Mouse (Mus musculus) heart, embryonic 12.5 days (tissue): Measurements from ENCODE around the gene Tsfm. TPM values are rescaled to one million over a fixed set of nuclear protein-coding genes. Genes with fewer than 3 reads are reported as not detected.
A peak's percentile ranks its signal among the peaks of the same experiment; 100 is the strongest.

ENCODE experiments used
- ATAC-seq: fragments of 200-750 bp; cut with Nextera tagmentation; 2 replicates; pipeline ENCODE4 v1.8.0; 2017; ENCODE audit warnings: moderate TSS enrichment, moderate library complexity; ENCODE audit not compliant: insufficient number of reproducible peaks, low FRiP score
- H3K27ac ChIP-seq: fragments of 300-500 bp; sonication (generic); 2 replicates; pipeline ENCODE4 v1.5.1; 2016; ENCODE audit warnings: mild to moderate bottlenecking, moderate library complexity; ENCODE audit not compliant: poor library complexity, severe bottlenecking
- H3K27me3 ChIP-seq: fragments of 300-500 bp; sonication (generic); replicated peaks from 2 replicates; pipeline ENCODE4 v1.6.1; 2016; ENCODE audit warnings: mild to moderate bottlenecking, moderate library complexity
- H3K36me3 ChIP-seq: fragments of 300-500 bp; sonication (generic); 2 replicates; pipeline ENCODE4 v1.6.1; 2016; ENCODE audit warnings: mild to moderate bottlenecking, moderate library complexity
- H3K4me1 ChIP-seq: fragments of 300-500 bp; sonication (generic); replicated peaks from 2 replicates; pipeline ENCODE4 v1.6.1; 2016; ENCODE audit warnings: mild to moderate bottlenecking
- H3K4me2 ChIP-seq: fragments of 300-500 bp; sonication (generic); 2 replicates; pipeline ENCODE4 v1.6.1; 2016; ENCODE audit warnings: mild to moderate bottlenecking, moderate library complexity
- H3K4me3 ChIP-seq: fragments of 300-500 bp; sonication (generic); 2 replicates; pipeline ENCODE4 v1.5.1; 2016; ENCODE audit warnings: mild to moderate bottlenecking
- H3K9ac ChIP-seq: fragments of 300-500 bp; sonication (generic); 2 replicates; pipeline ENCODE4 v1.6.1; 2016; ENCODE audit warnings: mild to moderate bottlenecking, moderate library complexity
- H3K9me3 ChIP-seq: fragments of 300-500 bp; sonication (generic); replicated peaks from 2 replicates; pipeline ENCODE4 v1.6.1; 2016; ENCODE audit warnings: mild to moderate bottlenecking, moderate library complexity
- WGBS: fragments of 180-500 bp; shearing (Covaris S2); methylation state at CpG from one replicate; pipeline ENCODE4 v1.1.7; 2016; 5-methylcytosine and 5-hydroxymethylcytosine counted together
- microRNA counts: library from miRNA; unstranded; fragments of <30 nt; microRNA quantifications from one replicate; lab custom pipeline; 2017
- microRNA-seq: library from miRNA; unstranded; fragments of <30 nt; microRNA quantifications from one replicate; pipeline ENCODE4, GENCODE M21; 2017
- polyA plus RNA-seq: library from polyadenylated mRNA; unstranded; fragments of >200 nt; fragmentation: Nextera tagmentation; extraction: Ambion mirVana; gene quantifications from 2 replicates; pipeline ENCODE4 v1.2.1, GENCODE M21; 2016

Gene Tsfm
- polyA plus RNA-seq, 1 experiment from 2014 or later, result 99.4 TPM

DNA sequence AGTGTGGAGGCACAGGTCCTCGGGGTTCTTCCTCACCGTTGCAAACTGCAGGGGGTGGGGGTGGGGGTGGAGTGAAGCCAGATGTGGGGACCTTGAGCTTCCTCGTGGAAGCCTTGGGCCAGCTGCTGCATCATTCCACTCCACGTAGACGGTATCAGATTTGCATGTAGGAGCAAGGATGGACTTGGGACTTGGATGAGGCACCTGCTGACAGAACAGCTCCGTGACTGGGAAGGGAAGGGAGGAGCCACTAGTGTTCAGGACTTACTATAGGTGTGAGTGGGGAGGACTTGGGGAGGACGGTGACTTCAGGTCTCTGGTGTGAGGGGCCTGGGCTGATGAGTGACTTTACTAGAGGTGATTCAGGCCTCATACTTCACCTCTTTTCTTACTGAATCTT, 57.7 kb downstream of the Tsfm start:
- Histone ChIP-seq H3K36me3 (no peaks in the 10 kb centered on the region), H3K9ac (peak overlapping the region; percentile 41; the same call in 1 of the 2 replicates), H3K27me3 (no peaks in the 10 kb centered on the region), H3K4me2 (no peak overlapping the region), H3K9me3 (no peaks in the 10 kb centered on the region), H3K4me1 (peaks cover 36% of the 10 kb centered on the region), H3K27ac (peak overlapping the region; percentile 90), H3K4me3 (no peak overlapping the region)
- ATAC-seq, result no peak
- WGBS, result 28% methylated on average over 7 of the region's 7 CpGs

- H3K4me1 ChIP-seq, result peaks cover 31% of the 10 kb centered on the region
- no peaks in the 10 kb centered on the region for H3K27me3 ChIP-seq
- 11% methylated on average over 13 of the region's 13 CpGs for WGBS
- peak overlapping the region; percentile 90 for H3K27ac ChIP-seq
- 0 out of 2 replicates have a peak overlapping the region, but pooled peaks have one; percentile 1 for H3K4me3 ChIP-seq
- H3K9ac ChIP-seq, result peak overlapping the region; percentile 41
- H3K36me3 ChIP-seq, result no peaks in the 10 kb centered on the region
- peak; percentile 88 for ATAC-seq
- H3K4me2 ChIP-seq, result peak overlapping the region; percentile 51
- H3K9me3 ChIP-seq, result no peaks in the 10 kb centered on the region
These were observed 58.5 kb downstream of the Tsfm start for GRCm38 (mm10) chr10:126972051-126972725.

DNA sequence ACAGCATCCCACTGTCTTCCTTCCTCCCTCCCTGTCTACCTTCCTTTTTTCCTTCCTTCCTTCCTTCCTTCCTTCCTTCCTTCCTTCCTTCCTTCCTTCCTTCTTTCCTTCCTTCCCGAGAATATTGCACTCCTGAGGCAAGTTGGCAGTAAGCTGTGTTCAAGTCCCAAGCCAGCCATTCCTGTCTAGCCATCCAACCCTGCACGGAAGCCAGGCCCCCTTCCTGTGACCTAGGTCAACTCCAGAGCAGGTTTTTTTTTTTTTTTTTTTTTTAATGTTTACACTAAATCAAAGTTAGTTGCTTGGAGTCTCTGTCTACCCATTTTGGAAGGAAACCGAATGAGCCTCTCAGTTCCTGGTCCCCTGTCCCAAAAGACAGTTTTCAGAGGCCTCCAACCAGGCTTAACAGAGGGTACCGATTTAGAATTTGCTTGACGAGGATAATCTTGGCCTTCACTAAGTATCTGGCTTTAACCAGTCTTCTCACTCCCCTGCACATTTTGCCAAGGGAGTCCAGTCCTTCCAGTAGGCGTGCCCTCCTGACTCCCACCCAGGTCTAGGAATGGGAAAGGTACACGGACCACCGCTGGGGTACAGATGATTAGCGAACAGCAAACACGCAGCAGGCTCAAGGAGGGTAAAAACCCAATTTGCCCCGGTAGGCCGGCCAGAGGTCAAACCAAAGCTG, 59.1 kb downstream of the Tsfm start:
- no peak overlapping the region for H3K4me3 ChIP-seq
- H3K27ac ChIP-seq, result peak overlapping the region; percentile 90
- H3K27me3 ChIP-seq, result no peaks in the 10 kb centered on the region
- 12% methylated on average over 12 of the region's 12 CpGs for WGBS
- H3K4me2 ChIP-seq, result peak overlapping the region; percentile 51
- H3K9ac ChIP-seq, result no peak overlapping the region
- no peaks in the 10 kb centered on the region for H3K36me3 ChIP-seq
- H3K9me3 ChIP-seq, result no peaks in the 10 kb centered on the region
- peaks cover 31% of the 10 kb centered on the region for H3K4me1 ChIP-seq
- no peak for ATAC-seq

DNA sequence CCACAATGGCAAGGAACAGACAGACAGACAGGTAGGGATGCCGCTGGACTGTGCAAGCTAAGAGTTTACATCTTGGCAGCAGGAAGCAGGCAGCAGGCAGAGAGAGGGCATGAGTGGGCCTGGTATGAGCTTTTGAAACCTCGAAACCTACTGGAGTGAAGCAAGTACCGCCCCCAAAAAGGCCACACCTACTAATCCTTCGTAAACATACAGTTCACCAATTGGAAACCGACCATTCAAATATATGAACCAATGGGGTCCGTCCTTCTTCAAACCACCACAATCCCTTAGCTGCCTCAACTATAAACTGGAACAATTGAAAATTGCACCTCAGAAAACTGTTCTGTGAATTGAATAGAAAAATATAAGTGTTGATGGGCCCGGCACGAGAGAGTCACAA, 66.8 kb downstream of the Tsfm start:
- Histone ChIP-seq H3K4me3 (no peak overlapping the region), H3K4me1 (peaks cover 17% of the 10 kb centered on the region), H3K27ac (no peak overlapping the region), H3K9ac (no peak overlapping the region), H3K36me3 (no peaks in the 10 kb centered on the region), H3K9me3 (0 out of 2 replicates have a peak, but pooled peaks cover 4% of the 10 kb centered on the region), H3K4me2 (no peak overlapping the region), H3K27me3 (no peaks in the 10 kb centered on the region)
- WGBS, result 83% methylated on average over 8 of the region's 8 CpGs
- no peak for ATAC-seq

GRCm38 (mm10) chr10:126962966-126963330, 67.7 kb downstream of the Tsfm start:
- no peak overlapping the region for H3K4me3 ChIP-seq
- WGBS, result 47% methylated on average over 6 of the region's 6 CpGs
- no peaks in the 10 kb centered on the region for H3K36me3 ChIP-seq
- no peak for ATAC-seq
- H3K27ac ChIP-seq, result peak overlapping the region; percentile 49; the same call in 1 of the 2 replicates
- no peaks in the 10 kb centered on the region for H3K27me3 ChIP-seq
- peaks cover 18% of the 10 kb centered on the region for H3K4me1 ChIP-seq
- H3K4me2 ChIP-seq, result no peak overlapping the region
- no peak overlapping the region for H3K9ac ChIP-seq
- H3K9me3 ChIP-seq, result 0 out of 2 replicates have a peak, but pooled peaks cover 4% of the 10 kb centered on the region

- H3K9me3 ChIP-seq, result 0 out of 2 replicates have a peak, but pooled peaks cover 4% of the 10 kb centered on the region
- 28% methylated on average over 15 of the region's 15 CpGs for WGBS
- H3K9ac ChIP-seq, result no peak overlapping the region
- peaks cover 23% of the 10 kb centered on the region for H3K4me1 ChIP-seq
- H3K36me3 ChIP-seq, result no peaks in the 10 kb centered on the region
- H3K4me2 ChIP-seq, result peak overlapping the region; percentile 7; the same call in 1 of the 2 replicates
- H3K27me3 ChIP-seq, result no peaks in the 10 kb centered on the region
- peak overlapping the region; percentile 50 for H3K27ac ChIP-seq
- H3K4me3 ChIP-seq, result no peak overlapping the region
- ATAC-seq, result peak; percentile 40; the same call in 1 of the 2 replicates
These were observed 68.2 kb downstream of the Tsfm start for GRCm38 (mm10) chr10:126962271-126962965.

GRCm38 (mm10) chr10:126961757-126962156, 68.9 kb downstream of the Tsfm start:
- ATAC-seq, result no peak
- Histone ChIP-seq H3K4me1 (peaks cover 30% of the 10 kb centered on the region), H3K9me3 (0 out of 2 replicates have a peak, but pooled peaks cover 4% of the 10 kb centered on the region), H3K27me3 (no peaks in the 10 kb centered on the region), H3K9ac (no peak overlapping the region), H3K36me3 (no peaks in the 10 kb centered on the region), H3K4me3 (no peak overlapping the region), H3K27ac (peak overlapping the region; percentile 50), H3K4me2 (peak overlapping the region; percentile 7; the same call in 1 of the 2 replicates)
- 75% methylated on average over 10 of the region's 10 CpGs for WGBS

MicroRNA genes within 50 kb of the gene (microRNA counts, 519-probe panel; counts per million panel counts)
- 2,539 counts per million, percentile 10 among the panel's probes with 10 or more counts for microRNA mmu-miR-26a (lab: Ali Mortazavi, UCI)
- microRNA mmu-miR-546 (lab: Ali Mortazavi, UCI), result not detected

Small RNAs within 50 kb of the gene (microRNA-seq; reads per million reads assigned to microRNA genes)
- gene Mir26a-2, result 25.5 reads per million, percentile 35 among the genes with 10 or more reads in this experiment
- 0.94 reads per million for gene Mir546

Other genes starting within 250 kb of the Tsfm start
- gene Atp23, start 129.5 kb downstream of the Tsfm start, polyA plus RNA-seq, result 8.2 and 10.0 TPM in 2 replicates
- 54.0 and 54.6 TPM in 2 replicates for gene Ctdsp2, start 52.1 kb downstream of the Tsfm start, polyA plus RNA-seq
- 0.19 and 0.22 TPM in 2 replicates for gene Avil, start 30.1 kb downstream of the Tsfm start, polyA plus RNA-seq
- gene Mettl1, start 10.6 kb upstream of the Tsfm start, polyA plus RNA-seq, result 37.0 and 37.1 TPM in 2 replicates
- 0.14 and 0.18 TPM in 2 replicates for gene Eef1akmt3, start 10.7 kb upstream of the Tsfm start, polyA plus RNA-seq
- 0.18 TPM in 1 of 2 replicates, not detected in the other for gene Cyp27b1, start 17.4 kb upstream of the Tsfm start, polyA plus RNA-seq
- gene March9, start 29.3 kb upstream of the Tsfm start, polyA plus RNA-seq, result 0.10 and 0.28 TPM in 2 replicates
- 1,080 and 1,140 TPM in 2 replicates for gene Cdk4, start 32.7 kb upstream of the Tsfm start, polyA plus RNA-seq
- gene Tspan31, start 39.4 kb upstream of the Tsfm start, polyA plus RNA-seq, result 119 and 124 TPM in 2 replicates
- 0.03 TPM in 1 of 2 replicates, not detected in the other for gene Agap2, start 44.4 kb upstream of the Tsfm start, polyA plus RNA-seq
- gene Os9, start 90.3 kb upstream of the Tsfm start, polyA plus RNA-seq, result 52.2 and 52.4 TPM in 2 replicates
- gene B4galnt1, start 134.4 kb upstream of the Tsfm start, polyA plus RNA-seq, result 1.9 and 2.4 TPM in 2 replicates
- 20.2 and 21.0 TPM in 2 replicates for gene Slc26a10, start 149.8 kb upstream of the Tsfm start, polyA plus RNA-seq
- gene Arhgef25, start 159.2 kb upstream of the Tsfm start, polyA plus RNA-seq, result 21.3 and 23.1 TPM in 2 replicates
- gene Dtx3, start 164.9 kb upstream of the Tsfm start, polyA plus RNA-seq, result 74.3 and 75.1 TPM in 2 replicates
- 29.7 and 31.5 TPM in 2 replicates for gene Pip4k2c, start 180.7 kb upstream of the Tsfm start, polyA plus RNA-seq
- gene Kif5a, start 232.5 kb upstream of the Tsfm start, polyA plus RNA-seq, result 0.37 and 0.79 TPM in 2 replicates
- 133 and 136 TPM in 2 replicates for gene Dctn2, start 235.5 kb upstream of the Tsfm start, polyA plus RNA-seq